Mouse (Mus musculus) thymus, adult 2 months (tissue): ENCODE results near the gene Eid1. TPM values are rescaled to one million over a fixed set of nuclear protein-coding genes. Genes with fewer than 3 reads are reported as not detected.
A peak's percentile ranks its signal among the peaks of the same experiment; 100 is the strongest.

ENCODE experiments used
- DNase-seq: peaks from one replicate; pipeline ENCODE4 v3.0.0; 2021
- H3K27ac ChIP-seq: fragments of 200-500 bp; 2 replicates; pipeline ENCODE4 v1.5.1; 2012; ENCODE audit warnings: low read length, control low read depth; ENCODE audit not compliant: control insufficient read depth, insufficient read depth
- H3K27me3 ChIP-seq: fragments of 200-500 bp; 2 replicates; pipeline ENCODE4 v1.6.1; 2012; ENCODE audit warnings: mild to moderate bottlenecking, low read length, moderate library complexity, mixed read lengths; ENCODE audit not compliant: control insufficient read depth, insufficient read depth
- H3K36me3 ChIP-seq: fragments of 200-500 bp; 2 replicates; pipeline ENCODE4 v1.6.1; 2012; ENCODE audit warnings: mild to moderate bottlenecking, low read length, moderate library complexity; ENCODE audit not compliant: control insufficient read depth, insufficient read depth
- H3K4me1 ChIP-seq: fragments of 200-500 bp; replicated peaks from 2 replicates; pipeline ENCODE4 v1.6.1; 2012; ENCODE audit warnings: low read length; ENCODE audit not compliant: control insufficient read depth, insufficient read depth
- H3K4me3 ChIP-seq: fragments of 200-500 bp; 2 replicates; pipeline ENCODE4 v1.5.1; 2012; ENCODE audit warnings: mild to moderate bottlenecking, low read length, control low read depth, moderate library complexity; ENCODE audit not compliant: control insufficient read depth, insufficient read depth
- CTCF ChIP-seq: fragments of 200-500 bp; IDR thresholded peaks from 2 replicates; pipeline ENCODE4 v1.5.1; 2012; ENCODE audit warnings: mild to moderate bottlenecking, control low read depth, low read length, moderate library complexity, borderline replicate concordance; ENCODE audit not compliant: control insufficient read depth, poor library complexity, insufficient read depth; ENCODE audit errors: extremely low read depth
- POLR2A ChIP-seq: fragments of 200-500 bp; IDR thresholded peaks from 2 replicates; pipeline ENCODE4 v1.6.1; 2012; ENCODE audit warnings: mild to moderate bottlenecking, low read length, control low read depth, moderate library complexity; ENCODE audit not compliant: control insufficient read depth, poor library complexity, insufficient read depth; ENCODE audit errors: extremely low read depth
- WGBS: fragments of 180-500 bp; shearing (Covaris S2); methylation state at CpG from one replicate; pipeline ENCODE4 v1.1.7; 2018; 5-methylcytosine and 5-hydroxymethylcytosine counted together
- polyA plus RNA-seq: library from polyadenylated mRNA; depleted of rRNA; stranded (reverse); fragments of >200 nt; gene quantifications from 2 replicates; pipeline ENCODE4 v1.2.3, GENCODE M21; 2012

Gene Eid1
- polyA plus RNA-seq, 1 experiment: 21.7 TPM

DNA sequence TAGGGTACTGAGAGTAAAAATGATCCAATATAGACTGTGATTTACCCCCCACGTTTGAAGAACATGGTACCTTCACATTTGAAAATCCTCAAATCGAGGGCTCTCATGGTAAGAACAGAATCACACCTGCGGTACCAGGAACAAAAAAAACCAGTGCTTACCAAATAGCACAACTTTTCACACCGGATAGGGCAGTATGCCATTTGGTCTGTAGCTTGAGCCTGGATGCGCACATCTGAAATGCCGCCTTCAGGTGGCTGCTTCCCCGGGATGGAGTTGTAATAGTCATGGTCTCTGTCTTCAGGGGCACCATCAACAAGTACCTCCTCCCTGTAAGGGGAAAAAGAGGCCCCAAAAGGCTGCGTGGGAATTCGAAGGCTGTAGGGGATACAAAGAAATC lies 17.5 kb upstream of the Eid1 start:
- 94% methylated on average over 9 of the region's 9 CpGs for WGBS
- DNase-seq: no peak
- H3K27me3 ChIP-seq: no peaks in the 10 kb centered on the region
- no peaks in the 10 kb centered on the region for H3K36me3 ChIP-seq
- TF ChIP-seq CTCF (no peak), POLR2A (no peak)
- peaks cover 1% of the 10 kb centered on the region; the same call in 1 of the 2 replicates for H3K4me1 ChIP-seq
- no peak overlapping the region for H3K27ac ChIP-seq
- no peak overlapping the region for H3K4me3 ChIP-seq

GRCm38 (mm10) chr2:125659823-125660536 lies 12.9 kb upstream of the Eid1 start:
- 14% methylated on average over 10 of the region's 10 CpGs for WGBS
- no peak overlapping the region for H3K27ac ChIP-seq
- H3K36me3 ChIP-seq: no peaks in the 10 kb centered on the region
- DNase-seq: peak; percentile 78
- TF ChIP-seq POLR2A (no peak), CTCF (no peak)
- no peaks in the 10 kb centered on the region for H3K27me3 ChIP-seq
- no peak overlapping the region for H3K4me3 ChIP-seq
- H3K4me1 ChIP-seq: peaks cover 7% of the 10 kb centered on the region

GRCm38 (mm10) chr2:125660537-125661130 lies 12.3 kb upstream of the Eid1 start:
- Histone ChIP-seq H3K27me3 (no peaks in the 10 kb centered on the region), H3K4me3 (0 out of 2 replicates have a peak overlapping the region, but pooled peaks have one; percentile 3)
- 56% methylated on average over 20 of the region's 20 CpGs for WGBS

GRCm38 (mm10) chr2:125661156-125661555 lies 11.7 kb upstream of the Eid1 start:
- TF ChIP-seq POLR2A (no peak), CTCF (no peak)
- Histone ChIP-seq H3K27me3 (no peaks in the 10 kb centered on the region), H3K27ac (no peak overlapping the region), H3K4me3 (no peak overlapping the region), H3K4me1 (peaks cover 7% of the 10 kb centered on the region), H3K36me3 (no peaks in the 10 kb centered on the region)
- DNase-seq: no peak
- WGBS: 89% methylated on average over 4 of the region's 4 CpGs

More at GRCm38 (mm10) chr2:125660537-125661130, 12.3 kb upstream of the Eid1 start:
- peak; percentile 39 for DNase-seq
- Histone ChIP-seq H3K36me3 (no peaks in the 10 kb centered on the region), H3K4me1 (peaks cover 7% of the 10 kb centered on the region), H3K27ac (no peak overlapping the region)
- TF ChIP-seq POLR2A (no peak), CTCF (no peak)

- no peak for TF ChIP-seq CTCF
- no peak for TF ChIP-seq POLR2A
- no peaks in the 10 kb centered on the region for H3K36me3 ChIP-seq
- no peak for DNase-seq
- H3K4me1 ChIP-seq: peaks cover 9% of the 10 kb centered on the region
- no peak overlapping the region for H3K27ac ChIP-seq
- no peak overlapping the region for H3K4me3 ChIP-seq
- WGBS: 94% methylated on average over 3 of the region's 3 CpGs
- H3K27me3 ChIP-seq: no peaks in the 10 kb centered on the region
Measured at GRCm38 (mm10) chr2:125662517-125662916, 10.4 kb upstream of the Eid1 start.

- 94% methylated on average over 5 of the region's 5 CpGs for WGBS
- H3K36me3 ChIP-seq: no peaks in the 10 kb centered on the region
- H3K27ac ChIP-seq: no peak overlapping the region
- TF ChIP-seq CTCF (no peak), POLR2A (no peak)
- no peaks in the 10 kb centered on the region for H3K27me3 ChIP-seq
- DNase-seq: no peak
- no peak overlapping the region for H3K4me3 ChIP-seq
- peaks cover 9% of the 10 kb centered on the region for H3K4me1 ChIP-seq
Measured at GRCm38 (mm10) chr2:125665213-125665612, 7.7 kb upstream of the Eid1 start.
